Mouse (Mus musculus) hindbrain, embryonic 13.5 days (tissue): Measurements from ENCODE around the gene Gm49378. TPM values are rescaled to one million over a fixed set of nuclear protein-coding genes. Genes with fewer than 3 reads are reported as not detected.

Source experiments
- ATAC-seq: fragments of 200-750 bp; cut with Nextera tagmentation; 2 replicates; pipeline ENCODE4 v1.8.0; 2017; ENCODE audit warnings: moderate TSS enrichment; ENCODE audit not compliant: low FRiP score
- H3K27ac ChIP-seq: fragments of 300-500 bp; sonication (generic); 2 replicates; pipeline ENCODE4 v1.5.1; 2015; ENCODE audit warnings: inconsistent platforms, mild to moderate bottlenecking, moderate library complexity
- H3K27me3 ChIP-seq: fragments of 300-500 bp; sonication (generic); 2 replicates; pipeline ENCODE4 v1.6.1; 2015; ENCODE audit warnings: mild to moderate bottlenecking, inconsistent platforms
- H3K36me3 ChIP-seq: fragments of 300-500 bp; sonication (generic); 2 replicates; pipeline ENCODE4 v1.6.1; 2015; ENCODE audit warnings: mild to moderate bottlenecking, inconsistent platforms
- H3K4me1 ChIP-seq: fragments of 300-500 bp; sonication (generic); replicated peaks from 2 replicates; pipeline ENCODE4 v1.6.1; 2015; ENCODE audit warnings: inconsistent platforms
- H3K4me2 ChIP-seq: fragments of 300-500 bp; sonication (generic); 2 replicates; pipeline ENCODE4 v1.6.1; 2015; ENCODE audit warnings: inconsistent platforms, mild to moderate bottlenecking, moderate library complexity
- H3K4me3 ChIP-seq: fragments of 300-500 bp; sonication (generic); 2 replicates; pipeline ENCODE4 v1.5.1; 2015; ENCODE audit warnings: mild to moderate bottlenecking, inconsistent platforms
- H3K9ac ChIP-seq: fragments of 300-500 bp; sonication (generic); 2 replicates; pipeline ENCODE4 v1.6.1; 2015; ENCODE audit warnings: mild to moderate bottlenecking, inconsistent platforms
- H3K9me3 ChIP-seq: fragments of 300-500 bp; sonication (generic); 2 replicates; pipeline ENCODE4 v1.6.1; 2016; ENCODE audit warnings: inconsistent platforms
- WGBS: fragments of 180-500 bp; shearing (Covaris S2); methylation state at CpG from one replicate; pipeline ENCODE4 v1.1.7; 2015; 5-methylcytosine and 5-hydroxymethylcytosine counted together
- polyA plus RNA-seq: library from polyadenylated mRNA; unstranded; fragments of >200 nt; fragmentation: Nextera tagmentation; extraction: Ambion mirVana; gene quantifications from 2 replicates; pipeline ENCODE4 v1.2.1, GENCODE M21; 2015

Gm49378 gene
- polyA plus RNA-seq, 1 experiment from 2014 or later, result 2.2 TPM

DNA sequence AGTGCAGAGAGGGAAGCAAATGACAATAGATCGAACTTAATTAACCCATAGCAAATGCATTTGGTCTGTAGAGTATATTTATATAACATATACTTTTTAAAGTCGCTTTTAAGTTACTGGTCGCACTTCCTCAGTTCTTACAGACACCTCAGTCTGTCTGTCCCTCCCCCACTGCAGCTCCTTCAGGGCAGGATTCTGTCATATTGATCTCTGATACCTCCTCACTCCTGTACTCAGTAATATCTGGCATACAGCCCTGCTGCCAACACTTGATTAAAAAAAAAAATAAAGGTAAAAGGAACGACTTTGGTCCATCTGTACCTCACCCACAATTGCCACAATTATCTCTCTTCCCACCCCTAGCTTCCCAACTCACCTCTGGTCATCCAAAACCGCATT, 53.4 kb downstream of the Gm49378 start:
- 39% methylated on average over 5 of the region's 5 CpGs for WGBS
- peaks cover 39% of the 10 kb centered on the region for H3K36me3 ChIP-seq
- no peak for ATAC-seq
- peak overlapping the region; percentile 77 for H3K9ac ChIP-seq
- H3K9me3 ChIP-seq, result no peaks in the 10 kb centered on the region
- H3K4me1 ChIP-seq, result peaks cover 21% of the 10 kb centered on the region
- H3K27ac ChIP-seq, result no peak overlapping the region
- H3K27me3 ChIP-seq, result 0 out of 2 replicates have a peak, but pooled peaks cover 8% of the 10 kb centered on the region
- H3K4me2 ChIP-seq, result peak overlapping the region; percentile 71
- H3K4me3 ChIP-seq, result peak overlapping the region; percentile 47

DNA sequence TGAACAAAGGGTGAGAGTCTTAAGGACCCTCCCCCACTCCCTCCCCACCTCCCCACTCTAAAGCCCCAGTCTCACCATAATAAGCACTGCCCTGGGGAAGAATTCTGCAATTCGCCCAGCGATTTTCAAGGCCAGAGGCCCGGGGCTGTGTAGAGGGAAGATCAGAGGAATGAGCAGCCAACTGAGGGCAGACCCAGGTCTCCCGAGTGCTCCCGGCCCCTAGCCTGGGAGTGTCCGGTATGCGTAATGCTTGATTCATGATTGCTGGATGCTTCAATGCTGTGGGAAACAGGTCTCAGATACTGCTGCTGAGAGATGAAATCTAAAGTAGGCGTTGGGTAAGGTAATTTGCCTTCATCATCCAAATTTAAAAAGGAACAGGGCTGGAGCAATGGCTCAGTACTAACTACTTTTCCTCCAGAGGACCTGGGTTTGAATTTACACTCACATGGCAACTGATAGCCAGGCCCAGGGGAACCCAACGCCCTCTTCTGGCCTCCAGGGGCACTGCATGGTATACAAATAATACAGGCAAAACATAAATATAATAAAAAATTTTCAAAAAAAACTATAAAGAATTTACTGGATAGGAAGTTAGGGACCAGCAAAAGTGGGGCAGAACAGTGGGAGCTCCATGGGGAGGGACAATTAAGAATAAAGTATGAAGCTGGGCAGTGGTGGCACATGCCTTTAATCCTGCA, 55.6 kb downstream of the Gm49378 start:
- H3K9ac ChIP-seq, result no peak overlapping the region
- H3K4me2 ChIP-seq, result no peak overlapping the region
- no peak overlapping the region for H3K4me3 ChIP-seq
- peaks cover 35% of the 10 kb centered on the region for H3K4me1 ChIP-seq
- ATAC-seq, result no peak
- H3K9me3 ChIP-seq, result no peaks in the 10 kb centered on the region
- WGBS, result 74% methylated on average over 9 of the region's 9 CpGs
- H3K27ac ChIP-seq, result no peak overlapping the region
- H3K36me3 ChIP-seq, result peaks cover 28% of the 10 kb centered on the region
- 0 out of 2 replicates have a peak, but pooled peaks cover 8% of the 10 kb centered on the region for H3K27me3 ChIP-seq

GRCm38 (mm10) chr14:55580731-55581130, 57.0 kb downstream of the Gm49378 start:
- no peak for ATAC-seq
- WGBS, result 97% methylated on average over 16 of the region's 16 CpGs
- Histone ChIP-seq H3K4me3 (no peak overlapping the region), H3K9me3 (no peaks in the 10 kb centered on the region), H3K27ac (no peak overlapping the region), H3K27me3 (0 out of 2 replicates have a peak, but pooled peaks cover 6% of the 10 kb centered on the region), H3K36me3 (peaks cover 23% of the 10 kb centered on the region), H3K4me1 (peaks cover 35% of the 10 kb centered on the region), H3K4me2 (no peak overlapping the region), H3K9ac (no peak overlapping the region)

DNA sequence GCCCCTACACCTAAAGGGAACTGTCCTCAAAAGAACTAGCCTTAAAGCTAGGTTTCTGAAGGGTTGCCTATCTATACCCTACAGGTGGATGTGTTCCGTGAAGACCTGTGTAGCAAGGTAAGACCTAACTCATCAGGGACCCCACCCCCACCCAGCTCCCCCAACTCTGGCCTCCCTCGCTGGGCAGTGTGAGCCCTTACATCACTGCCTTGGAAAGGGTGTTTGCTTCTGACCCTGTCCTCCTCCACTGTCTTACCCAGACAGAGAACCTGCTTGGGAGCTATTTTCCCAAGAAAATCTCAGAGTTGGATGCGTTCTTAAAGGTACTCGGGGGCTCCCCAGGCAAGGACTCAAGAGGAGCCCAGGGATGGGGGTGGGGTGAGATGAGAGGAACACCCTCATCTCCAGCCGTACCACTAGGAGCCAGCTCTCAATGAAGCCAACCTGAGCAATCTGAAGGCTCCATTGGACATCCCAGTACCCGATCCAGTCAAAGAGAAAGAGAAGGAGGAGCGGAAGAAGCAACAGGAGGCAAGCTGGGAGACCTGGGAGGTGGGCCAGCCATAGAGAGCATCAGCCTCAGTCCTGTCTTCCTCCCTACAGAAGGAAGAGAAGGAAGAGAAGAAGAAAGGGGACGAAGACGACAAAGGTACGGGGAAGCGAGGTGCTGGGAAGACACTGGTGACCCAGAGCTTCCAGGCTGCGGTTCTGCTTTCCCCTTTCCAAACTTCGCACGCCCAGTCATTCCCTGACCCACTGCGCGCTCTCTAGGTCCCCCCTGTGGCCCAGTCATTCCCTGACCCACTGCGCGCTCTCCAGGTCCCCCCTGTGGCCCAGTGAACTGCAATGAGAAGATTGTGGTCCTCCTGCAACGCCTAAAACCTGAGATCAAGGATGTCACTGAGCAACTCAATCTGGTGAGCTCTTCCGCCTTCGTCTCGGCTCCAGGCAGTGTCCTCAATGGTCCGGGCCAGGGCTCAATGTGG, 57.9 kb downstream of the Gm49378 start:
- H3K9me3 ChIP-seq, result no peaks in the 10 kb centered on the region
- H3K4me2 ChIP-seq, result no peak overlapping the region
- no peak overlapping the region for H3K27ac ChIP-seq
- WGBS, result 86% methylated on average over 23 of the region's 23 CpGs
- ATAC-seq, result no peak
- no peak overlapping the region for H3K9ac ChIP-seq
- H3K36me3 ChIP-seq, result peaks cover 23% of the 10 kb centered on the region
- peaks cover 34% of the 10 kb centered on the region for H3K4me1 ChIP-seq
- no peak overlapping the region for H3K4me3 ChIP-seq
- 0 out of 2 replicates have a peak, but pooled peaks cover 3% of the 10 kb centered on the region for H3K27me3 ChIP-seq

Other genes starting within 250 kb of the Gm49378 start
- gene Dhrs4, start 159.1 kb downstream of the Gm49378 start, polyA plus RNA-seq, result 24.4 and 30.9 TPM in 2 replicates
- gene Carmil3, start 147.2 kb downstream of the Gm49378 start, polyA plus RNA-seq, result 21.6 and 22.1 TPM in 2 replicates
- gene Cpne6, start 127.5 kb downstream of the Gm49378 start, polyA plus RNA-seq, result 2.4 and 2.5 TPM in 2 replicates
- gene Nrl, start 112.9 kb downstream of the Gm49378 start, polyA plus RNA-seq, result 0.05 and 0.10 TPM in 2 replicates
- 20.7 and 21.5 TPM in 2 replicates for gene Pck2, start 97.6 kb downstream of the Gm49378 start, polyA plus RNA-seq
- gene Dcaf11, start 77.9 kb downstream of the Gm49378 start, polyA plus RNA-seq, result 124 and 130 TPM in 2 replicates
- gene A730061H03Rik, start 77.5 kb downstream of the Gm49378 start, polyA plus RNA-seq, result 0.71 and 2.0 TPM in 2 replicates
- gene Fitm1, start 62.3 kb downstream of the Gm49378 start, polyA plus RNA-seq, result 0.40 and 0.54 TPM in 2 replicates
- gene Psme1, start 59.8 kb downstream of the Gm49378 start, polyA plus RNA-seq, result 188 TPM in 2 replicates
- gene Emc9, start 52.6 kb downstream of the Gm49378 start, polyA plus RNA-seq, result 15.7 and 20.4 TPM in 2 replicates
- 198 and 215 TPM in 2 replicates for gene Psme2, start 46.8 kb downstream of the Gm49378 start, polyA plus RNA-seq
- 18.8 and 20.8 TPM in 2 replicates for gene Rnf31, start 46.2 kb downstream of the Gm49378 start, polyA plus RNA-seq
- gene Irf9, start 34.3 kb downstream of the Gm49378 start, polyA plus RNA-seq, result 9.0 and 10.0 TPM in 2 replicates
- gene Rec8, start 19.9 kb downstream of the Gm49378 start, polyA plus RNA-seq, result 15.1 and 16.0 TPM in 2 replicates
- gene Ipo4, start 1.9 kb downstream of the Gm49378 start, polyA plus RNA-seq, result 86.1 and 96.7 TPM in 2 replicates
- 58.5 and 65.8 TPM in 2 replicates for gene Tm9sf1, start 5.9 kb upstream of the Gm49378 start, polyA plus RNA-seq
- 0.41 and 0.43 TPM in 2 replicates for gene Tssk4, start 12.3 kb upstream of the Gm49378 start, polyA plus RNA-seq
- gene Mdp1, start 22.6 kb upstream of the Gm49378 start, polyA plus RNA-seq, result 74.7 and 77.5 TPM in 2 replicates
- 51.1 and 52.9 TPM in 2 replicates for gene Gmpr2, start 34.0 kb upstream of the Gm49378 start, polyA plus RNA-seq
- gene Nedd8, start 34.2 kb upstream of the Gm49378 start, polyA plus RNA-seq, result 585 and 628 TPM in 2 replicates
- gene Tinf2, start 43.9 kb upstream of the Gm49378 start, polyA plus RNA-seq, result 28.0 and 31.8 TPM in 2 replicates
- 0.19 and 0.47 TPM in 2 replicates for gene Tgm1, start 76.0 kb upstream of the Gm49378 start, polyA plus RNA-seq
- gene Rabggta, start 84.4 kb upstream of the Gm49378 start, polyA plus RNA-seq, result 56.4 and 57.0 TPM in 2 replicates
- gene Dhrs1, start 107.8 kb upstream of the Gm49378 start, polyA plus RNA-seq, result 77.4 and 79.2 TPM in 2 replicates
- 28.7 and 33.5 TPM in 2 replicates for gene Nop9, start 107.8 kb upstream of the Gm49378 start, polyA plus RNA-seq
- gene Cideb, start 120.6 kb upstream of the Gm49378 start, polyA plus RNA-seq, result 0.25 TPM in 2 replicates
- gene Ltb4r2, start 123.5 kb upstream of the Gm49378 start, polyA plus RNA-seq, result 0.43 and 0.56 TPM in 2 replicates
- gene Ltb4r1, start 128.1 kb upstream of the Gm49378 start, polyA plus RNA-seq, result 0.32 and 0.74 TPM in 2 replicates
- 5.3 and 6.0 TPM in 2 replicates for gene Adcy4, start 146.2 kb upstream of the Gm49378 start, polyA plus RNA-seq
- gene Ripk3, start 151.0 kb upstream of the Gm49378 start, polyA plus RNA-seq, result 2.6 and 3.7 TPM in 2 replicates
- 10.8 and 12.0 TPM in 2 replicates for gene Nfatc4, start 185.2 kb upstream of the Gm49378 start, polyA plus RNA-seq
- 11.7 and 11.9 TPM in 2 replicates for gene Nynrin, start 216.1 kb upstream of the Gm49378 start, polyA plus RNA-seq
- 0.14 and 0.27 TPM in 2 replicates for gene Cbln3, start 246.5 kb upstream of the Gm49378 start, polyA plus RNA-seq
- gene Khnyn, start 247.1 kb upstream of the Gm49378 start, polyA plus RNA-seq, result 10.0 and 11.1 TPM in 2 replicates